Mouse (Mus musculus) lung, postnatal 36 days (tissue): Measurements from ENCODE around the gene Nxpe3.
"Not testable (repeated sequence)": the region's sequence is repeated elsewhere in the genome, so short reads cannot be mapped to it uniquely, and the experiment has no call there.

Experiments
- DNase-seq: peaks from one replicate; pipeline ENCODE4 v3.0.0; 2022; ENCODE audit warnings: mixed read lengths

The Nxpe3 gene

GRCm38 (mm10) chr16:55889451-55889850 lies 5.6 kb downstream of the Nxpe3 start:
- DNase-seq = no peak

- DNase-seq = no peak
Measured at GRCm38 (mm10) chr16:55888584-55888960, 6.5 kb downstream of the Nxpe3 start.

- DNase-seq = no peak
Measured at GRCm38 (mm10) chr16:55887814-55888583, 7.1 kb downstream of the Nxpe3 start.

- DNase-seq = no peak
Measured at GRCm38 (mm10) chr16:55884246-55884645, 10.8 kb downstream of the Nxpe3 start.

- DNase-seq = peak; percentile 18
Measured at GRCm38 (mm10) chr16:55876025-55876424, 19.1 kb downstream of the Nxpe3 start.

- no peak for DNase-seq
Measured at GRCm38 (mm10) chr16:55863832-55864231, 31.3 kb downstream of the Nxpe3 start.

GRCm38 (mm10) chr16:55863149-55863815 lies 31.8 kb downstream of the Nxpe3 start:
- DNase-seq = peak; percentile 86

- DNase-seq = no peak
Measured at GRCm38 (mm10) chr16:55861104-55861503, 34.0 kb downstream of the Nxpe3 start.

- DNase-seq = not testable (repeated sequence)
Measured at GRCm38 (mm10) chr16:55859421-55859820, 35.7 kb downstream of the Nxpe3 start.

GRCm38 (mm10) chr16:55858465-55858864 lies 36.6 kb downstream of the Nxpe3 start:
- DNase-seq = peak; percentile 84

- peak; percentile 86 for DNase-seq
Measured at GRCm38 (mm10) chr16:55852943-55853727, 42.0 kb downstream of the Nxpe3 start.

GRCm38 (mm10) chr16:55852515-55852914 lies 42.6 kb downstream of the Nxpe3 start:
- DNase-seq = no peak

- no peak for DNase-seq
Measured at GRCm38 (mm10) chr16:55850485-55850884, 44.6 kb downstream of the Nxpe3 start.

GRCm38 (mm10) chr16:55847679-55848078 lies 47.4 kb downstream of the Nxpe3 start:
- DNase-seq = no peak

- DNase-seq = no peak
Measured at GRCm38 (mm10) chr16:55844847-55845246, 50.2 kb downstream of the Nxpe3 start.

GRCm38 (mm10) chr16:55843919-55844318 lies 51.2 kb downstream of the Nxpe3 start:
- no peak for DNase-seq

- no peak for DNase-seq
Measured at GRCm38 (mm10) chr16:55843134-55843533, 52.0 kb downstream of the Nxpe3 start.

- no peak for DNase-seq
Measured at GRCm38 (mm10) chr16:55841506-55841905, 53.6 kb downstream of the Nxpe3 start.

GRCm38 (mm10) chr16:55838510-55839474 lies 56.3 kb downstream of the Nxpe3 start, which contains the start of gene Nfkbiz:
Nfkbiz (minus strand) TSS chr16:55838899.
- peak; percentile 91 for DNase-seq

GRCm38 (mm10) chr16:55838129-55838509 lies 57.0 kb downstream of the Nxpe3 start:
- no peak for DNase-seq

GRCm38 (mm10) chr16:55837653-55838052 lies 57.4 kb downstream of the Nxpe3 start:
- DNase-seq = not testable (repeated sequence)

GRCm38 (mm10) chr16:55837168-55837567 lies 57.9 kb downstream of the Nxpe3 start:
- DNase-seq = no peak
